Mouse (Mus musculus) small intestine, adult 2 months (tissue): ENCODE data around the gene Enho.

ENCODE experiments used
- CTCF ChIP-seq: fragments of 200-500 bp; IDR thresholded peaks from 2 replicates; pipeline ENCODE4 v1.5.1; 2012; ENCODE audit warnings: low read depth, mild to moderate bottlenecking, control low read depth, inconsistent platforms, low read length, moderate library complexity, mixed read lengths; ENCODE audit not compliant: insufficient replicate concordance, insufficient read length; ENCODE audit errors: extremely low read depth
- POLR2A ChIP-seq: fragments of 200-500 bp; IDR thresholded peaks from 2 replicates; pipeline ENCODE4 v1.6.1; 2012; ENCODE audit warnings: low read depth, mild to moderate bottlenecking, control low read depth, inconsistent platforms, low read length, moderate library complexity

GRCm38 (mm10) chr4:41604476-41605396, 35.4 kb downstream of the Enho start:
- TF ChIP-seq CTCF = peak; percentile 26; the same call in 1 of the 2 replicates
- no peak for TF ChIP-seq POLR2A
